Mouse (Mus musculus) adipocyte (in vitro differentiated cells): ENCODE measurements around the gene Dusp6.

Experiments
- DNase-seq: peaks from one replicate; pipeline ENCODE4 v3.0.0-alpha.2; 2016; ENCODE audit warnings: low spot score

The Dusp6 gene

DNA sequence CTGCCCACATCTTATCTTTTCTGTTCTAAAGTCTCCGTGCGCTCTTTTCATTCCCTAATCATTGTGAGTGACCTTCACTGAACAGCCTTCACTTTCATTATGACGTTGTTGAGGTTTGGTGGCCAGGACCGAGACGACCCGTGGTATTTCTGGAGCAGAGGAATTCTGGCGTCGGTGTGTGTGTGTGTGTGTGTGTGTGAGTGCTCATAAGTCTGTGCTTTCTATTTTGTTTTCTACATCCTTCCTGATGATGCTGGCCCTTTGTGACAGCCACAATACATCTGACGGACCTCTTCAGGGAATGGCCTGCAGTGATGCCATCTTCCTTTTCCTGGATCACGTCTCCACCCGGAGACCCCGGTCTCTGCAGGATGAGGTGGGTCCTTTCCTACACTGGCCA lies 11.6 kb downstream of the Dusp6 start:
- DNase-seq, result no peak

DNA sequence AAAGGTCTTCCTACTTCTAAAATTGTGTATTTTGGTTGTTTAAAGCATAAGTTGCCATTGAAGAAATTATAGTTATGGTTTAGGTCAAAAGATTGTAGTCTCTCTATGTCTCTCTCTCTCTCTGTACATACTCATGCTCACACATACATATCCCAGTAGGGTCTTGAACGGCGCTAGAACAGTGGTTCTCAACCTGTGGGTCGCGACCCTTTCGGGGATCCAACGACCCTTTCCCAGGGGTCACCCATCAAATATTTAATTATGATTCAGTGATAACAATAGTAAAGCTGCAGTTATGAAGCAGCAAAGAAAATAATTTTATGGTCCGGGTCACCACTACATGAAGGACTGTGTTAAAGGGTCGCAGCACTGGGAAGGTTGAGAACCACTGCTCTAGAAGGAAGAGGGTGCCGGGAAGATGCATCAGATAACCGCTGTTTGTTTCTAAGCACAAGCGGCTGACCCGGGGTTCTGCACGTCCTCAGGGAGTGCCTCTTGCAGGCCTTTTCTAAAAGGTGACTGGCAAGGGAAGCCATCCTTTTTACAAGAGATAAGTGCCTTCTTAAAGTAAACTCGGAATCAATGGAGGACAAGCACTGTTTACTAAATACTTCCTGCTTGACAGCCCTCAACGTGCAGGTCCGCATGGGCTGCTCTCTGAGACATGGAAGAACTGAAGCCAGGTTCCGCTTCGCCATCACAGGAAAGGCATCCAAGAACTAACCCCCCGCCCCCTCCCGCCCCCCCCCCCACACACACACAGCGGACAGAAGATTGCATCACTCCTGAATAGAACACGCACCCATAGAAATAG lies 16.2 kb downstream of the Dusp6 start:
- DNase-seq, result no peak

DNA sequence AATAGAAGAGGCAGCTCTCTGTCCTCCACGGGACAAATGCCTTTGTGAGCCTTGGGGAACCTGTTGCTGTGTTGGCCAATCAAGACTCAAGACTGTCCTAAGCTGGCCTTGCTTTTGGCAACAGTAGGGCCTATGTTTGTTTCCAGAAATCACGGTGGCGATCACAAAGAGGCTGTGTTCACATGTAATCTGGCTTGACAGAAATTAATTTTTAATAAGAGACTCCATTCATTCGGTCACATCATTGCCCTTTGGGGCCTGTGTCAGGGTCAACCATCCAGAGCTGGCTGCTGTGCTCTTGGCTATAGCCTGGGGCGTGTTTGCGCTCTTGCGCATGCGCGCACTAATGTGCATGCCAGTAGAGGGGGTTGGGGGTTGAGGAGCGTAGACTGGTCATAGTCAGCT lies 21.0 kb downstream of the Dusp6 start:
- no peak for DNase-seq

DNA sequence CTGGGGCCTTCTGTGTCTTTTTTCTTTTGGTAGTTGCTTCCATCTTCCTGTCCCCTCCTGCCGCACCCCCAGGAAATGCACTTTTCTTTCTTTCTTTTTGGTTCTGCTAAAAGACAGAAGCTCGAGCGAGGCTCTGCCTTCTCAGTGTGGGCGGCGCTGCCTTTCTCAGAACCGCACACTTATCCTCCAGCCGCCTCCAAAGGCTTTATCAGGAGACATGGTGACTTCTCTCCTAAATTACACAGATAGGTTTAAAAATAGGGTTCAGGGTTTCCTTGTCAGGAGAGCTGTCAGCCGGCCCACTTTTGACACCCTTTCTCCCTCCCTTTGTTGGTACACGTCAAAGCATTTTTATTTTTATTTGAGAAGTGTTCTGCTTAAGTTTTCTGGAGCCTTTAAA lies 21.9 kb downstream of the Dusp6 start:
- DNase-seq, result no peak

DNA sequence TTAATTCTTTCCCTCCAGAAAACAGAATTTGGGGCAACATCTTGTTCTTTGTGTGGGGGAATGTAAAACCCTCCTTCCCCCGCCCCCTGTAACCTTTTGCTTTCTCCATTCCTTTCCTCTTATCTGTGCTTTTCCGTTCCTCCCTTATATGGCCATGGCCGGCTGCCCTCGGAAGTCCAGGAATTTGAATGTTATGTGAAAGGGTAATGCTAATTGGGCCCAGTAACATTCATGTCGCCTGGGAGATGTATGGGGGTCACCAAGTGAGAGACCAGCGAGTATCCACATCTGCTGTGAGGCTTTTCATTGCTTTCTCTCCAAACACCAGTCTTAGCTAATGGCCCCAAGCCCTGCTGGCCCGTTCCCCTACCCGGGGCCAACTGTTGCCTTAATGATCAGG lies 22.7 kb downstream of the Dusp6 start:
- no peak for DNase-seq

DNA sequence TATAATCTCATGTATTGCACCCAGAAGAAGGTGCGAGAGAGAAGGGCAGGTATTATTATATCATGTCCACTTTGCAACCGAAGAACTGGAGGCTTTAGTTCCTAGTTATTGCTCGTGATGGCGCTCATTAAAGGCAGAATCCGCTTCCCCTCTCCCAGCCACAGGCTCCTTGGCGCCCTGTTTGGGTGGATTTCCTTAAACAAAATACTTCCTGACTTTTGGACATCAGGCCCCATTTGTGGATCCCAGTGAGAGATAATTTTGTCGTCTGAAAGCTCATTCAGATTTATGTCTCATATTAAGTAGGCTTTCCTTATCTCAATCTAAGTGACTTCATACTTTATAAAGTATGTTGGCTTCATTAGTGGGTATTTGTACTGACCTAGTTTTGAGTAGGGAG lies 23.2 kb downstream of the Dusp6 start:
- DNase-seq, result no peak

DNA sequence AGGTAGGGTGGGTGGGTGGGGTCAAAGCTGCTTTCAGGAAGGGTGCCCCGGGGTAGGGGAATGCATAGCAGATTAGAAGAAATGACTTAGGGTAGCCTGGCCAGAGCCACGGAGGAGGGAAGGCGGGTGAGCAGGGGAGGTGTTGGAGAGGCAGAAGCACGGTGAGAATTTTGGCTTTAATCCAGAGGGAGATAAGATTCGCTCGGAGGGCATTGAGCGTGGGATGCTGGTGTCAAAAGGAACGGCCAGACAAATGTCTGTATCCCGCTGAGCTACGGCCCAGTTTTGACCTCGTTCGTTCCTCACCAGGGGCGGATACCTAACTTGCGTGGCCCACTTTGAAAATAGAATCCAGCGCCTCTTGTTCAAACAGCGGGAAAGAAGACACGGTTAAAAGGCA lies 23.8 kb downstream of the Dusp6 start:
- no peak for DNase-seq

DNA sequence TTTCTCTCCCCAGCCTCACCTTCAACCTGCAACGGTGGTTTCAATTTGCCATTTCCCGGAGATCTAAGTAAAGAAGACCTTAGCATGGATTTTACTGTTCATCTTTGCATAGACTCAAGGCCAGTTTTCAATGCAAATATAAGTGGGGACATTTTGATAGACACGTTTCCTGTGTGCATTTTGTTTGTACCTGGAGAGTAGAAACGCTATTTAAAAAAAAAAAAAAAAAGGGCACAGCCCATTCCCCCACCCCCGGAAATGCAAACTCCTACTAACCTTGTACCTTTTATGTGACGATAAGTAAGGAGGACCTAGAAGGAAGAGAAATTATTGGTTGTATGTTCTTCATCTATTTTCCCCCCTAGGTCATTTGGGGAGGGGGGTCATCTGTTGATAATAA lies 24.2 kb downstream of the Dusp6 start:
- no peak for DNase-seq

DNA sequence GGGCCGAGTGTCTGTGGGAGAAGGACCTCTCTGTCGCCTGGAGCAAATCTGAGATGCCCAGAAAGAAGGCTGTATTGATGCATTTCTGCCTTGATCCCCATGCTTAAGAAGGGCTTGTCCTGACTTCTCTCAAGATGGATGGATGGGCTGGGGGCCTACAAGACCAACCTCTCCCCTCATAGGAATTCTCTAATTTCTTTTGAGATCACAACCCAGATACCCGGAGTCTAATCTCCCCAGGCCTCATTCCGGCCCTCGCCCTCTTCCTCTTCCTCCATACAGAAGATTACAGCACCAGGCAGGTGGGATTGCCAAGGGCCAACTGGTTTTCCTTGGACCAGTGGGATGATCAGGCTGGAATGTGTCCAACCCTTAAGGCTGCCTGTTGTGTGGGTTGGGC lies 26.1 kb downstream of the Dusp6 start:
- no peak for DNase-seq

DNA sequence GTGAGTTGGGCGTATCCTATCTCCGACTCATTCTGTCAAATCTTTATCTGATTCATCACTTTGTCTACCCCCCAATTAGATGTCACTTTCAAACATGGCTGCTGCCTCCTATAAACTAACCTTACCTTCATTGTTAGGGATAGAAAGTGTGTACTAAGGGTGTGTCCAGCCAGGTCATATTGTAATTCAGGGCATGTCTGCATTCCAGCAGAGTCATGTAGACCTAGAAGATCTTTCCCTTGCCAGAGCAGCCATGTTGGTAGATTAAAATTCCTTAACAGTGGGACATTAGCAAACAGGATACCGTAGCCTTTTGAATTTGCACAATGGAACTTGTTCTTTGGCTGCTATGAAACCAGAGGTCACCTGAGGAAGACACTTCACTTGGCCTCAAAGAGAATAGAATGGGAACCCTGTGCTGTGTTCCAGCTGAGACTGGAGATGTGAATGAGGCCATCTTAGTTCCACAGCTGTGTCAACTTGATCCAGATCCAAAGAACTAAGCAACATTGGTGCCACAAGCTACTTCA lies 30.1 kb downstream of the Dusp6 start:
- no peak for DNase-seq

DNA sequence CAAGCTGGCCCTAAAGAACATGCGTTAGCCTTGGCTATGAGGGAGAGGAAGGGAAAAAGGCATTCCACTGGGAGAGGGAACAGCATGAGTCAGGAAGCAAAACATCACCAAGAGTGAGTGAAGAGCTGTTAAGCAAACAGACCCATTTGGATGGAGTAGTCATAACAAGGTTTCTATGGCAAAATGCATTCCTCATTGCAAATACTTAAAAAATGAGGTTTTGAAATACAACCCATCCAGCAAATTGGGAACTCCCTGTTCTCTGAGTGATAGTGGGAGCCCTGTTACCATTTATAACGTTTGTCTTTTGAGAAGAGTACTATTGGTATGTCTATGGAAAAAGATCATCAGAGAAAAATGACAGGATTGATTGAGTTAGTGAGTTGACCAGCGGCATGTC lies 34.7 kb downstream of the Dusp6 start:
- DNase-seq, result no peak

DNA sequence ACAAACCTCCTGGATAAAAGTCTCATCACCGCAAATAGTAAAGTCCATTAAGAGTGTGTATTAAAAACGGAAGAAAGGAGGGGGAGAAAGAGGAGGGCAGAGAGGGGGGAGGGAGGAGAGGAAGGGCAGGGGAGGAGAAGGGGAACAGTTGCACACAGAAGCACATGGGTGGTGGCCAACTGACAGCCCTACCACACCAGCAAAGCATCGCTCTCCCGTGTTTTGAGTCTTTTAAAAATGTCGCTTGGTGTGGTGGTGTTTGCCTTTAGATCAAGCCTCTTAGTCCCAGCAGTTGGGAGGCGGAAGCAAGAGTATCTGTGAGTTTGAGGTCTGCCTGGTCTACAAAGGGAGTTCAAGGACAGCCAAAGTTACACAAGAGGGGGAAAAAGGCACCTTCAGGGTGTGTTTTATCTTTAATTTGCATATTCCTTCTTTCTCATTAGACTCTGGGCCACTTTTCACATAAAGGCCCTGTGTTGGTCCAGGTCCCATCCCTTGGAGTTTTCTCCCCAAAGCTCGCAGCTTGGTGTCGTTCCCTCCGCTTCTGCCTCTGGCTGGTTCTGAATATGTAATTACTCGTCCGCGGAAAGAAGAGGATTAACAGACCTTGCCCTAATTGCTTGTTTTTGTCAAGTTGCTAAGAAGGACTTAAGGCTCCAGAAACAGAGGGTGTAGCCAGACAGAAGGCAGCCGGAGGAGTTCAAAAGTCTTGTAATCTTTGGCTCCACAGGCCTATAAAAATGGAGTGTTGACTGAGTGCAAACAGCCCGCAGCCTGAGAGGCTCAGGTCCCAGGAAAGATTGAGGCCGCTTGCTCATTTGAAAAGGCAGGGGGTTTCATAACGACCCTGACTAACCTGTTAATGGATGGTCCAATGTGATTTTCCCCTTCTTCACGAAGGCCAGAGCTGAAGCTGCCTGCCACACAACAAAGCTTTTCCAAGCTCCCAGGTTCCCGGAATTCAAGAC lies 35.6 kb downstream of the Dusp6 start:
- no peak for DNase-seq

DNA sequence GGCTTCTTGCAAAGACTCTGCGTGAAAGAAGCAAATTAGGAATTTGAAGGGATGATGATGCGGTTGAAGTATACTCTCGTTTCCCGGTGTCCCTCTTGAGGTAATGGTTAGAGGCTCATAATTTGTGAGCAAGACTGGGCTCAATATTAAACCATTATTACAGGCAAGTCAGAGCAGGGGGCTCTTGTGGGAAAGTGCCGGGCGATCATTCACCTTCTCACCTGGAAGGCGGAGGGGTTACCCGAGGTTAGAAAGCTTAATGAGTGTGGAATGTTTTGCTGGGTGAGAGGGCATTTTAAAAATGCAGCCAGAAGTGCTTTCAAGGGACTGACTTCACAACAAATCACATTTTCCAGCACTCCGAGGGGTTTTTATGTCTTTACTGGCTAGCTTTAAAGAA lies 36.3 kb downstream of the Dusp6 start:
- no peak for DNase-seq

DNA sequence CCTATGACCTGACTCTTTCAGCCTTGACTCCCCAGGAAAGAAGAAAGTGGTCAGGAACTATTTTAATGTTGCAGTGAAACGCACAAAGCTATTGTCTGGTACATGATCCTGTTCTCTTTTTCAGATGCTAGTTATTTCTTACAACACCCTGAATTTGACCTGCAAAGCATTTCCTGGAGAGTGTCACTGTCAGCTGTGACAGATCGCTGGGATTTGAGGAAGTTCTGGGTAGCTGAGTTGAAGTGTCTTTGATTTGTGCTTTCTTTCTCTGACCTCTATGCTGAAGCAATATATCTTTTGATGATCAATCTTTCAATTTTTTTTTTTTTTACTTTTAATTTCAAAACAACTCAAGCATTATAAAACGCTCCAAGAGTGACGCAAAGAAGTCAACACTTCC lies 39.0 kb downstream of the Dusp6 start:
- DNase-seq, result no peak

DNA sequence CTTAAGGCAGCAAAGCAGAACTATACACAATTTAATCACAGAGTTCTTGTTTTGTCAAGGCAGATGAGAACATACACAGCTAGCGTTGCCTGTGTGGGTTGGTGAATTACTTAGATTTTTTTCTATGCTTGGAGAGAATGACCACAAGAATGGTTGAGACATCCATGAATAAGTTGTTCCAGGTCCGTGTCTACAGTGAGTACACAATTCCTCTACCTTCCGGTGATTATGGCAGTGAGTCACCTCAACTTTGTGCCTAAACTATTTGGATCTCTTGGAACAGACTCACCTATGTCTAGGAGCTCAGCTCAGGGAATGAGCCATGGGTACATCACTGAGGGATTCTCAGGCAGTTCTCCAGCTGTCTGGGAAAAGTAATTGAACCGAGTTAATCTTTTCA lies 45.8 kb downstream of the Dusp6 start:
- no peak for DNase-seq

DNA sequence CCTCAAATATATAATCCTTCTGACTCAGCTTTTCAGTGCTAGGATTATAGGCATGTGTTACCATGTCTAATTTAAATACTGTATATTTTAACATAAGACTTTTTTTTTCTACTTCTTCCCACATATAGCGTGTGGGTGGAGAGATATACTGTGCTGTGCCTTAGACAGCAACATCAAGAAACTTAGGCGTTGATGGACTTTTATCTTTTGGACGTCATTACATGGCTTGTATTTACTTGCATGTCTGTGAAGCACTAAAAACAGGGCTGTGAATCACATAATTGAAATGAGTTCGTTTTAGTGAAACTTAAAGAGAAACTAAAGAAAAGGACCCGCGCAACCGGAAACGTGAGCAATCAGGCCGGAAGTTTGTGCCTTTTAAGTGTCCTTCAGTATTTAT lies 46.6 kb downstream of the Dusp6 start:
- no peak for DNase-seq

DNA sequence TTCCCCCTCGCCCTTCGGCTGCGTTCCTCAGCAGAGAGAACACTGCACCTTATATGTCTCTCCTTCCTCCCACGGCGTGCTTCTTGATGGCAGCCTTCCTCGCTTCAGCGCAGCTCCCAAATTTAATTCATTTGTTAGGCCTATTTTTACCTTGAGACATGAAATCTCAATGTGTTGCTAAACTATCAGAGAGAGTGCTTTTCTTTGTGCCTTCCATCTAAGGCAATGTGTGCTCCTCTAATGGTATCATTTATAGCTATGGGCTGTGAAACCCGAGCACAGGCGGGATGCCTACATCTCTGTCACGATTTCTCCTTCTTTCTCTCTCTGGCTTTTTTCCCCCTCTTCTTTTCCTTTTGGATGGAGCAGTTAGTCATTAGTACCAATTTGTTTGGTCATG lies 47.2 kb downstream of the Dusp6 start:
- DNase-seq, result no peak

DNA sequence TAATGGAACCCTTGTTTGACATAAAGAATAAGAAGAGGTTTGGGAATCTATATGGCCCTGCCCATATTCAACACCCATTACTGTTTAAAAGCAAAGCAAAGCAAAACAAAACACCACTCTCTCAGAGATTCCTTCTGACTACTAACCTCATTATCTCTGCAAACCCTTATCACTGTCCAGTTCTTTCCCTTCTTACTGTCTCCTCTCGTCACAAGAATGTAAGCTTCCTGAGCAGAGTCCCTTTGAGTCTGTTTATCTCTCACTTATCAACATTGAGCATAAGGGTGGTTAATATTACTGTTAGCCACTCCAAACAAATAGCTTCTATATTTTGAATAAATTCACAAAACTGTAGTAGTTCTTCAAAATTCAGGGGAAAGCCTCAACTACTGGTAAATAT lies 48.9 kb downstream of the Dusp6 start:
- DNase-seq, result no peak

DNA sequence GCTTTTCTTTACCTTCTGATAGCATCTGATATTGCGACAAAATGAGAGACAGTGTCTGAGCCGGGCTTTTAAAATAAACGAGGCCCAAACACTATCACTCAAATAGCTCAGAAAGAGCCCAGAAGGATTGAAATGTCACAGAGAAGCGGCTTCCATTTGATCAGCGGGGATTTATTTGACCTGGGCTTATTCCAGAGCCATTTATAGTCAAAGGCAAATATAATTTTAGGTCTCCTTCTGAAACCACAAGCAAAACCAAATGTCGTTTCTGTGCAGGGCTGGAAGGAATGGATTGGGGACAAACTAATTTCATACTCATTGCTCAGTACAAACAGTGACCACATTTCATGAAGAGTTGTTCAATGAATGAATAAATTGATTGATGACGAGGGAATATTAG lies 51.3 kb downstream of the Dusp6 start:
- DNase-seq, result no peak

DNA sequence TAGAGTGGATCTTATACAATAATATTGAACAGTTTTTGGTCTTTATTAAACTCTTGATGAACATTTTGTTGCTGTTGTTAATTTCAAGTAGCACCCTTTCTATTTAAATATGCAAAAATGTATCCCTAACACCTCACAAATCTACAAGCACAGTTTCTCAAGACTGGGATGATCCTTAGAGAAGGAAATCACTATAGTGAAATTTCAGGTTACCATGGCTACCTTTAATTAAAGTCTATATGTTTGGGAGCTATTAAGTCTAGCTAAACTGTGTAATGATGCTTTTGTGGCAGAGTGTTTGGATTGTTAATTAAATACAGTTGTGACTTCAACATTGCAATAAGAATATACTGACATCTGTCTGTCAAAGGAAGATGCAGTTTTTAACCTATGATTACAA lies 54.0 kb downstream of the Dusp6 start:
- no peak for DNase-seq
